Mouse (Mus musculus) neural tube, embryonic 15.5 days (tissue): Measurements from ENCODE around the gene Mef2a. TPM values are rescaled to one million over a fixed set of nuclear protein-coding genes. Genes with fewer than 3 reads are reported as not detected.

Experiments used
- ATAC-seq: fragments of 200-750 bp; cut with Nextera tagmentation; 2 replicates; pipeline ENCODE4 v1.8.0; 2017; ENCODE audit warnings: mild to moderate bottlenecking, moderate TSS enrichment, moderate library complexity; ENCODE audit not compliant: low FRiP score
- H3K27ac ChIP-seq: fragments of 300-500 bp; sonication (generic); replicated peaks from 2 replicates; pipeline ENCODE4 v1.5.1; 2015; ENCODE audit warnings: mild to moderate bottlenecking, inconsistent platforms
- H3K27me3 ChIP-seq: fragments of 300-500 bp; sonication (generic); replicated peaks from 2 replicates; pipeline ENCODE4 v1.6.1; 2015; ENCODE audit warnings: inconsistent platforms
- H3K36me3 ChIP-seq: fragments of 300-500 bp; sonication (generic); 2 replicates; pipeline ENCODE4 v1.6.1; 2015; ENCODE audit warnings: inconsistent platforms
- H3K4me1 ChIP-seq: fragments of 300-500 bp; sonication (generic); 2 replicates; pipeline ENCODE4 v1.6.1; 2015; ENCODE audit warnings: inconsistent platforms
- H3K4me2 ChIP-seq: fragments of 300-500 bp; sonication (generic); 2 replicates; pipeline ENCODE4 v1.6.1; 2015; ENCODE audit warnings: inconsistent platforms, mild to moderate bottlenecking, moderate library complexity
- H3K4me3 ChIP-seq: fragments of 300-500 bp; sonication (generic); replicated peaks from 2 replicates; pipeline ENCODE4 v1.5.1; 2015; ENCODE audit warnings: mild to moderate bottlenecking, inconsistent platforms
- H3K9ac ChIP-seq: fragments of 300-500 bp; sonication (generic); replicated peaks from 2 replicates; pipeline ENCODE4 v1.6.1; 2015; ENCODE audit warnings: mild to moderate bottlenecking, inconsistent platforms
- H3K9me3 ChIP-seq: fragments of 300-500 bp; sonication (generic); replicated peaks from 2 replicates; pipeline ENCODE4 v1.6.1; 2016; ENCODE audit warnings: inconsistent platforms
- WGBS: fragments of 180-500 bp; shearing (Covaris S2); methylation state at CpG from one replicate; pipeline ENCODE4 v1.1.7; 2015; ENCODE audit warnings: mixed read lengths; 5-methylcytosine and 5-hydroxymethylcytosine counted together
- polyA plus RNA-seq: library from polyadenylated mRNA; unstranded; fragments of >200 nt; fragmentation: Nextera tagmentation; extraction: Ambion mirVana; gene quantifications from 2 replicates; pipeline ENCODE4 v1.2.1, GENCODE M21; 2015

Mef2a gene
- 29.6 and 30.1 TPM in 2 replicates for polyA plus RNA-seq

GRCm38 (mm10) chr7:67372729-67373583, at the start of gene Mef2a:
Mef2a (minus strand) TSS chr7:67372858.
- Histone ChIP-seq H3K4me2 (peak within 1 kb of the TSS; percentile 97), H3K36me3 (no peaks in the 10 kb centered on the region), H3K27ac (peak within 1 kb of the TSS; percentile 100), H3K9ac (peak within 1 kb of the TSS; percentile 96), H3K4me1 (peaks cover 21% of the 10 kb centered on the region), H3K27me3 (no peaks in the 10 kb centered on the region), H3K9me3 (no peaks in the 10 kb centered on the region), H3K4me3 (peak within 1 kb of the TSS; percentile 77)
- WGBS: under 1% methylated on average over 85 of the region's 89 CpGs
- peak; percentile 92 for ATAC-seq

- peak; percentile 63 for ATAC-seq
- WGBS: 58% methylated on average over 12 of the region's 12 CpGs
Measured at GRCm38 (mm10) chr7:67421476-67422186, 49.0 kb upstream of the Mef2a start.

DNA sequence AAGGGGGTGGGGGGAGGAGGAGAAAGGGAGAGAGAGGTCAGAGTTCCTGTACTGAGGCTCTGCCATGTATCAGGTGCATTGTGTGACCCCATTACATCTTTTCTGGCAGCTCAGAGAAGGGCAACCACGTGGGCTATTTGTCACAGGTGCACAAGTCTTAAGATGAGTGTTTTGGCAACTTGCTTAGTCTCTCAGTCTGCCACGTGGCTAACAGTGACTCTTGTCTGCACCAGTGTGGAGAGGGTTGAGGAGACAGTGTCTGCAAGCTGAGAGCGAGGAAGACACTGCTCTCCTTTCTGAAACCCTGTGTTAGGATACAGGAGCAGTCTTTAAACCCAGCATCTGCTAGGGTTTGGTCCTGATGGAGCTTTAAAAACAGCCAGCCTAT, 48.4 kb upstream of the Mef2a start:
- no peak overlapping the region for H3K9ac ChIP-seq
- 64% methylated on average over 3 of the region's 3 CpGs for WGBS
- peaks cover 14% of the 10 kb centered on the region for H3K4me1 ChIP-seq
- no peak overlapping the region; the same call in 1 of the 2 replicates for H3K27ac ChIP-seq
- H3K4me2 ChIP-seq: no peak overlapping the region
- no peaks in the 10 kb centered on the region for H3K36me3 ChIP-seq
- no peak for ATAC-seq
- no peaks in the 10 kb centered on the region for H3K9me3 ChIP-seq
- no peaks in the 10 kb centered on the region for H3K27me3 ChIP-seq
- no peak overlapping the region for H3K4me3 ChIP-seq

More at GRCm38 (mm10) chr7:67421476-67422186, 49.0 kb upstream of the Mef2a start:
- Histone ChIP-seq H3K9me3 (no peaks in the 10 kb centered on the region), H3K4me1 (peaks cover 14% of the 10 kb centered on the region), H3K4me2 (no peak overlapping the region), H3K9ac (no peak overlapping the region), H3K27me3 (no peaks in the 10 kb centered on the region), H3K36me3 (no peaks in the 10 kb centered on the region), H3K27ac (no peak overlapping the region; the same call in none of the 2 replicates), H3K4me3 (no peak overlapping the region)

DNA sequence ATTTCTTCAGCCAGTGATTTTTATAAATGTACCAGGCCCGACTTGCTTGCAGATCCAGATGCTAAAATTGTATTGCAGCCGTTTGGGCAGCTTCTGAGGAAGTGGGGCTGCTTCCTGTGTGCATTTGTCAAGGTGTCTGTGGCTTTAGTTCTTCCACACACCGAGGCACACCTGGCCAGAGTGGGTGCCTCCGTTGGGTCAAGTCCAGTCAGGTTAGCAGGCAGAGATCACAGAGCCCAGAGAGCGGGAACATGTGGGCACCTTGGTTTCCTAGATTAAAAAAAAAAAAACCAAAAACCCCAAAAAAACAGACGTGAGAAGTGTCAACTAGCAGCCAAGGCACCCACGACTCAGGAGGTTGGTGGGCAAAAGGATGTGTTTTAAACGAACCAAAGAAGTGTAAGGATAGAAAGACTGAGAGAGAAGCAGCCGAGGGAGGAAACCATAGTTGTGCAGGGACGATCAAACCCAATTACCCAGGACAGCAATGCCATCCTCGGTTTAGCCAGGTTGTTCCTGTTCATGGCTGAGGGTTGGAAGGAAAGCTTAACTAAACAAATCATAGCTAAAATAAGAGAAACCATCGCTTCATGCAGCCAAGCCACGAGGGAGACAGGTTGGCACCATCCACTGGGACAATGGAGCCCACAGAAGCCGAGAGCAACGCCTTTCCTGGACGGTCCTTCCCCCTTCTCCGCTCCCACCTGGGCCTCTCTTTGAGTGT, 47.1 kb upstream of the Mef2a start:
- H3K4me1 ChIP-seq: peaks cover 14% of the 10 kb centered on the region
- H3K4me3 ChIP-seq: no peak overlapping the region
- 86% methylated on average over 17 of the region's 17 CpGs for WGBS
- no peak overlapping the region for H3K27ac ChIP-seq
- no peaks in the 10 kb centered on the region for H3K36me3 ChIP-seq
- ATAC-seq: no peak
- no peak overlapping the region for H3K9ac ChIP-seq
- no peaks in the 10 kb centered on the region for H3K9me3 ChIP-seq
- no peak overlapping the region for H3K4me2 ChIP-seq
- H3K27me3 ChIP-seq: no peaks in the 10 kb centered on the region

GRCm38 (mm10) chr7:67418122-67418521, 45.5 kb upstream of the Mef2a start:
- Histone ChIP-seq H3K4me1 (peaks cover 14% of the 10 kb centered on the region), H3K4me2 (no peak overlapping the region), H3K9me3 (no peaks in the 10 kb centered on the region), H3K36me3 (no peaks in the 10 kb centered on the region), H3K9ac (no peak overlapping the region), H3K27ac (no peak overlapping the region), H3K4me3 (no peak overlapping the region), H3K27me3 (no peaks in the 10 kb centered on the region)
- WGBS: 97% methylated on average over 5 of the region's 5 CpGs
- no peak for ATAC-seq

- Histone ChIP-seq H3K36me3 (no peaks in the 10 kb centered on the region), H3K27ac (no peak overlapping the region), H3K9ac (no peak overlapping the region), H3K4me2 (no peak overlapping the region), H3K4me1 (no peaks in the 10 kb centered on the region), H3K27me3 (no peaks in the 10 kb centered on the region), H3K9me3 (no peaks in the 10 kb centered on the region), H3K4me3 (no peak overlapping the region)
- WGBS: 84% methylated on average over 8 of the region's 8 CpGs
- no peak for ATAC-seq
Measured at GRCm38 (mm10) chr7:67414766-67415165, 42.1 kb upstream of the Mef2a start.

- Histone ChIP-seq H3K9ac (no peak overlapping the region), H3K4me3 (no peak overlapping the region), H3K4me1 (no peaks in the 10 kb centered on the region), H3K36me3 (no peaks in the 10 kb centered on the region), H3K27ac (no peak overlapping the region), H3K9me3 (no peaks in the 10 kb centered on the region), H3K4me2 (no peak overlapping the region), H3K27me3 (no peaks in the 10 kb centered on the region)
- 82% methylated on average over 10 of the region's 10 CpGs for WGBS
- no peak for ATAC-seq
Measured at GRCm38 (mm10) chr7:67412686-67413085, 40.0 kb upstream of the Mef2a start.

GRCm38 (mm10) chr7:67407019-67407418, 34.4 kb upstream of the Mef2a start:
- no peak overlapping the region for H3K9ac ChIP-seq
- no peaks in the 10 kb centered on the region for H3K9me3 ChIP-seq
- 93% methylated on average over 2 of the region's 2 CpGs for WGBS
- H3K27me3 ChIP-seq: no peaks in the 10 kb centered on the region
- H3K4me1 ChIP-seq: no peaks in the 10 kb centered on the region
- no peak for ATAC-seq
- no peak overlapping the region for H3K27ac ChIP-seq
- no peak overlapping the region for H3K4me3 ChIP-seq
- no peak overlapping the region for H3K4me2 ChIP-seq
- H3K36me3 ChIP-seq: no peaks in the 10 kb centered on the region

- Histone ChIP-seq H3K9ac (no peak overlapping the region), H3K36me3 (no peaks in the 10 kb centered on the region), H3K9me3 (no peaks in the 10 kb centered on the region), H3K27me3 (no peaks in the 10 kb centered on the region), H3K4me2 (no peak overlapping the region), H3K4me3 (no peak overlapping the region), H3K4me1 (no peaks in the 10 kb centered on the region), H3K27ac (no peak overlapping the region)
- no peak for ATAC-seq
- WGBS: 59% methylated on average over 2 of the region's 2 CpGs
Measured at GRCm38 (mm10) chr7:67404176-67404575, 31.5 kb upstream of the Mef2a start.

- Histone ChIP-seq H3K4me1 (no peaks in the 10 kb centered on the region), H3K9me3 (no peaks in the 10 kb centered on the region), H3K27me3 (no peaks in the 10 kb centered on the region), H3K27ac (no peak overlapping the region), H3K36me3 (no peaks in the 10 kb centered on the region), H3K4me3 (no peak overlapping the region), H3K9ac (no peak overlapping the region), H3K4me2 (no peak overlapping the region)
- ATAC-seq: no peak
- WGBS: 86% methylated on average over 7 of the region's 7 CpGs
Measured at GRCm38 (mm10) chr7:67402353-67402752, 29.7 kb upstream of the Mef2a start.

GRCm38 (mm10) chr7:67401379-67401778, 28.7 kb upstream of the Mef2a start:
- H3K4me2 ChIP-seq: no peak overlapping the region
- H3K27me3 ChIP-seq: no peaks in the 10 kb centered on the region
- no peaks in the 10 kb centered on the region for H3K36me3 ChIP-seq
- H3K9ac ChIP-seq: no peak overlapping the region
- no peak overlapping the region for H3K27ac ChIP-seq
- H3K4me1 ChIP-seq: no peaks in the 10 kb centered on the region
- H3K9me3 ChIP-seq: no peaks in the 10 kb centered on the region
- H3K4me3 ChIP-seq: no peak overlapping the region
- 59% methylated on average over 5 of the region's 5 CpGs for WGBS
- no peak for ATAC-seq
